Mouse (Mus musculus) MEL-GATA-1-ER (cell line): ENCODE results near the gene Pimreg.

ENCODE experiments used
- DNase-seq: peaks from one replicate; pipeline ENCODE4 v3.0.0-alpha.2; 2012; ENCODE audit warnings: low read depth; ENCODE audit errors: extremely low read depth

The Pimreg gene

DNA sequence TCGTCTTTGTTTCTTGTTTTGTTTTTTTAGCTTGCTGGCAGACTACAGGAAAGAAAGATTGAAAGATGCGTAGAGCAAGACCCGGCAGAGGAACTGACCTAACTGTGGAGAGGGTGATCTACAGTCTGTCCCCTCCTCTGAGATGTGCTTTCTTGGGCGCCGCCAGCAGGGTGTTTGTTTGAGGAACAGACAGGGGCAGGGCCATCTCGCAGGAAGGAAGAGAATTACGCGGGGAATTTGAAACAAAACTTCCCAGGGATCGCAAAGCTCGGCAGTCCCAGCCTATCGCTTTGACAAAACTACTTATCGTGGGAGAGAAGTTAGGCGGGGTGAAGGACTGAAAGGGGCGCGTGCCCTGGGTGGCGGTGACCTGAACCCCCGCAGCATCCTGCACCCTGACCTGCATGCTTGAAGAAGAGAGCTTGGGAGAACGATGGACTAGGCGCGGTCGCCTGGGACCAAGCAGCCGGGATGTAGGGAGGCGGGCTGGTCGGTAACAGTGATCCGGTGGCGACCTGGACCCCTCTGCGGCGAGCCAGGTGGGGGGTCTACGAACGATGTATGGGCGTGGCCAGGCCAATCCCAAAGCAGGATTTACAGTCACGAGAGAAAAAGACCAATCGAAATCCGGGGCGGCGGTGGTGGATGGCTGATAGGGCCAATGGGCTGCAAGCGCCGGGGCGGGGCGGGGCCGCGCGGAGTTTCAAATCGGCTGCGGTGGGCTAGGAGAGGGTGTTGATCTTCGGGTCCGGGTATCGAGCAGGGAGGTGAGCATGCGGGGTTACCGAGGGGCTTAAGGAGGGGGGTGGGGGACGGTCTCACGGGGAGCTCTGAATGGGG lies at the start of gene Pimreg:
Gene Pimreg, plus strand, starts transcription at position 265 of the 840 bp plus-strand sequence.
- peak; percentile 86 for DNase-seq

DNA sequence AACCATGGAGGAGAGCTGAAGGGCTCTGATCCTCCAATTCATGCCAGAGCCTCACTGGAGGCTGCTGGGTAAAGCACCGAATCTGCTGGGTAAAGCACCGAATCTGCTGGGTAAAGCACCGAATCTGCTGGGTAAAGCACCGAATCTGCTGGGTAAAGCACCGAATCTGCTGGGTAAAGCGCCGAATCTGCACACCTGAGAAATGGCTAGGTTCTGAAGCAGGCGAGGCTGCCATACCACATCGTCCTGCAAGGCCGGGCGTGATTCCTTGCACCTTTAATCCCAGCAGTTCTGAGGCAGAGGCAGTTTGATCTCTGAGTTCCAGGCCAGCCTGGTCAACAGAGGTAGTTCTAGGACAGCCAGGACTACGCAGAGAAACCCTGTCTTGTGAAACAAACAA lies 49.4 kb upstream of the Pimreg start:
- no peak for DNase-seq

DNA sequence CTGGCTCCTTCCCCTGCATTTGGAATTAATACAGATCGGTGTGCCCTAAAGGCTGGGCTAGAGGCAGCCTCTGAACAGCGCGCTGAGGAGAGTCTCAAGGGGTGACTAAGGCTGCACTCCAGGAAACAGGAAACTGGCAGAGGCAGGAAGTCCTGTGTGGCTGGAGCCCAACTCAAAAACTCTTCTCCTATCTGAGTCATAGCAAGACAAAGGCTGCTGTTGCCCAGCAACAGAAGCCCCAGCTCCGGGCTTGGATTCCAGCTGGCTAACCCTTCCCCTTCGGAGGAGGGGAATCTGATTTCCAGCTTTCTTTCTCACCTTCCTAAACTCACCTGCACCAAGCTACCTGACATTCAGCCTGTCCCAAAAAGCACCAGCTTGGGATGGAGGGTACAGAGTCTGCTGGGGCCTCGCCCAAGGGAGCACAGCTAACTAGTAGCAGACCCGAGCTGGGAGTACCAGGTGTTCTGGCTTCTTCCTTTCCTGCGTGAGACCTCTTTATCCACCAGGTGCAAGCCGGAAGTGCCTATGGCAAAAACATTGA lies 45.8 kb upstream of the Pimreg start:
- no peak for DNase-seq

DNA sequence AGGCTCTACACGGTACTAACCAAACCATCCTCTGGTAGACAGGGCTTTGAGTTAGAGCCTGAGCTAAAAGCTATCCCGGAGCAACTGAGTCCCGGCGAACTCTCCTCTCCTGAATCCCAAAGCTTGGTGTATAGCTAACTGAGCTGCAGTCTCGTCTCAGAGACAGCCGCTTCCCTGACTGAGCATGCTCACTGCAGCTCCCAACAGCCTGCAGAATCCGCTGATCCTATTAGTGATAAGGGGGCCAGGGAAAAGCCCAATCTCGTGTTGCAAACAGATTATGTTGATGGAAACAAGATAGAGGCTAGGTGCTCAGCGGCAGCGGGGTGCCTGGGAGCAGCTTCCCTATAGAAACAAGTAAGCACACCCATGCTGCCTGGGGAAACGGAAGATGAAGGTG lies 45.0 kb upstream of the Pimreg start:
- no peak for DNase-seq

DNA sequence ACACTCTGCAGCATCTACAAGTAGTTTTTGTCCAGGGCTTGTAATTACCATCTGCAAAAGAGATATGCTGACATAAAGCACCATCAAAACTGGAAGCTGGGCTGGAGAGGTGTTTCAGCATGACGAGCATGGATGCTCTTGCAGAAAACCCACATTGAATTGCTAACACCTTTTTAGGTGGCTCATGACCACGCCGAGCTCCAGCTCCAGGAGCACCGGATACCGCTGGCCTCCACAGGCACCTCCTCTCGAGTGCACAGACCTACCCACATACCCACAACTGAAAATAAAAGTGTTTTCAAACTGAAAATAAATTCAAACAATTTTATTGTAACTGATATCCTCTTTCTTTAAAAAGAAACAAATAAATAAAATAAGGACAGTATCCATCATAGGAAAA lies 41.6 kb upstream of the Pimreg start:
- no peak for DNase-seq

DNA sequence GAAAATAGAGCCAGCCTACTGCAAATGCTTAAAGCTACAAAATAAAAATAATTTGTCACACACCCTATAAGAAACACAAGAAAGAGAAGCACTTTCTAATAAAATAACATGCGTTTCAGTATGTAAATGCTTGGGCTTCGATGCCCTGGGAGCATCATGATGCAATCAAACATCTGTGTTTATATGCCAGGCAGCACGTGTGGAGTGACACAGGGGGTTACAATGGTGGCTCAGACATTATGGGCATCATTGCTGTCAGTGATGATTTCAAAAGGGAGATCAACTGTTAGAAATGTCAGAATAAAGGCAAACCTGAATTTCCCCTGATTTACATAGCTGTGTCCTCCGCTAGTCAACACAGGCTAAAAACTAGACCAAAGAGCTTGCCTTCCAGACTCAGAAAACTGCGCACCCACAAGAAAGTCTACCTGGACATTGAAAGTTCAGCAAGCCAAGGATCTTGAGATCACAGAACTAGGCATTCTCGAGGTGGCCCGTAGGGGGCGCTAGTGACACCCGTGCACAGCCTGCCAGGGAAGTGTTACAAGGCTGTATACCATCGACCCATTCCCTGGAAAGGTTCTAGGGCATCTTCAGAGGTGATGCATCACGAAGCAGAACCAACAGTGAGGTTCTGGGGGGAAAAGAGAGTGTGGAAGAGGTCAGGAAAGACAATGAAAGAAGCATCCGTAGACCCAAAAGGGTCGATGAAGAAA lies 39.5 kb upstream of the Pimreg start:
- no peak for DNase-seq

DNA sequence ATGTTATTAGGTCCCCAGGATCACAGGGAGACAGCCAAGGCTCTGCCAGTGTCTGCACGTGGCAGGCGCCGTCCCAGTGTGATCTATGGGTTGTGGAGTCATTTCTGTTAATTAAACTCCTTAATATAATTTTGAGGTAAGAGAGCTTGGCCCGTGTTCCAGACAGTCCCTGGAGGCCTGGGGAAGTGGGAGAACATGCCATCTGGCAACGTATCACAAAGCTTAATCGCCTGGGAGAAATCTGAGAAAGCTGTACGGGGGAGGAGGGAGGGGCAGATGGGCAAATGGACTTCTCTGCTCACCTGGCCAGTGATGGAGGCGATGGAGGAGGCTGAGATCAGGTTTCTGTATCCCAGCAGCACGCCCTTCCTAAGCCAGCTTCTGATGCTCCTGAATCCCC lies 38.7 kb upstream of the Pimreg start:
- DNase-seq = no peak

DNA sequence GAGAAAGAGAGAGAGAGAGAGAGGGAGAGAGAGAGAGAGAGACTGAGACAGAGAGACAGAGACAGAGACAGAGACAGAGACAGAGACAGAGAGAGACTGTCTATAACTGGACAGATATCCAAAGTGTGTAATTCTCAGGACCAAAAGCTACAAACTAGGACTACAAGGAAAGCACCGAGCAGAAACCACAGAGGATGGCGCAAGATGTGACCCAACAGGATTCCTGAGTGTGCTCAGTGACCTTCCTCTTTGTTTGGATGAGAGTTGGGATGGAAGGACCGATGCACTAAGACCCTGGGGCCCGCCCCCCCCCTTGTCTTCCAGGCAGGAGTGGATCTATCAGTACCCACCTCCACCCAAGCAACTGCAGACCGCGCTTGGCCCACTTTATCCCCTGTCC lies 36.3 kb upstream of the Pimreg start:
- DNase-seq = no peak

DNA sequence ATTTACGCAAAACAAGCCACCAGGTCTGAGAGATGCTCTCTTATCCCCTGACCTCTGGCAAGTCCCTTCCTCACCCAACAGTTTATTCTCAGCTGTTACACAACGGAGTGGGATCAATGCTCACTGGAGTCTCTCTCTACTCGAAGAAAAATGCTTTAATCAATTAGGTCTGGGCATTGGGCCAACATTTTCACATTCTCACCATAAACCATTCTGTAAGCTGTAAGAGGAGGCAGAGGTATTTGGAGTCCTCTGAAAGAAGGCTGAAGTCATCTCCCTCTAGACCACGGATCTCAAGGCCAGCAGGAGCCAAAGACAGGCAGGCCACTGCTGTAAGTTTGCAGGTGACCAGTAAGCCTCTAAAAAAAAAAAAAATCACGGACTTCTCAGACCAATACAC lies 31.5 kb upstream of the Pimreg start:
- DNase-seq = no peak

DNA sequence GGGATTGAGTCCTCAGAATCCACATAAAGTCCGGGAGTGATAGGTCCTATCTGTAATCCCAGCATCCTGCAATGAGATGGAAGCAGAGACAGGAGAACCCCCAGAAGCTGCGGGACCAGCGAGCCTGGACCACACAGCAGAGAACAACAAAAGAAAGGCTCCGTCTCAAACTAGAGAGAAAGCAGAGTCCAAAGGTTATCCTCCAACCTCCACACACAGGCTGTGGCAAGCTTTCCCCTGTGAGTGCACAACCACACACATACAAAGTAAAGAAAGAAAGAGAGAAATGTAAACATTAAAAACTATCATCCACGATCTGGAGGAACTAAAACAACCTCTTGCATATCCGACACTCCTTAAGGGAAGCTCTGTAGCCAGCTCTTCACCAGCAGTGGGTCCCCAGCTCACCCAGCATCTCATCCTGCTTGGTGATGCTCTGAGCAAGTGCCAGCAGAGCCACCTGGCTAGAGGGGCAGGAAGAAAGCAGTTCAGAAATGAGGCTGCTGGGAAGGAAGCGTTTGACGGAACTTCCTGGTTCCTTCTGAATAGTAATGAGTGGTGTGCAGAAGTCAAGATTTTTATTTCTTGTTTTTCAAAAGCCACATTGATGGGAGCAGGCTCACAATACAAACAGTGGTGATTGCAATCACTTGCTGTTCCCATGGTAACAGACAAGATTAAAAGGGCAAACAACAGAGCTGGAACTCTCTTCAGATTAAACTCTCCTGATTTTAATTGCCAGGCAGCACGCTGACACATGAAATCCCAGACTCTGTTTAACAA lies 30.7 kb upstream of the Pimreg start:
- DNase-seq = no peak

DNA sequence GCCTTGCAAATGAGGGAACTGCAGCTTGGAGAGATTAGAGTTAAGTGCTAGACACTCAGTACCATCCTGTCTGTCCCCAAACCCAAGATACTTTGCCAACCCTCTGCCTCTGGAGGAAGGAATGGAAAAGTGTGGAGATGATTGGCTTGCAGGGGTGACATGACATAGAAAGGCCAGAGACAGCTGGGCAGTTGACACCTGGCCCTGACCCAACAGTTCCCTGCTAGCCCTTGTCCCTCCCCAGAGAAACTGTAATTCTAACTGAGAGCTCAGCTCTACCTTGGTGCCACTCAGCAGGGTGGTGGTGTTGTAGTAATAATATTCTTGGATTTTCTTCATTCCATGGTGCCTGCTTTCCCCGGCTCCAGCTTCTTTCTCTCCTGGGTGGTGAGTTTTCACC lies 29.9 kb upstream of the Pimreg start:
- DNase-seq = no peak

DNA sequence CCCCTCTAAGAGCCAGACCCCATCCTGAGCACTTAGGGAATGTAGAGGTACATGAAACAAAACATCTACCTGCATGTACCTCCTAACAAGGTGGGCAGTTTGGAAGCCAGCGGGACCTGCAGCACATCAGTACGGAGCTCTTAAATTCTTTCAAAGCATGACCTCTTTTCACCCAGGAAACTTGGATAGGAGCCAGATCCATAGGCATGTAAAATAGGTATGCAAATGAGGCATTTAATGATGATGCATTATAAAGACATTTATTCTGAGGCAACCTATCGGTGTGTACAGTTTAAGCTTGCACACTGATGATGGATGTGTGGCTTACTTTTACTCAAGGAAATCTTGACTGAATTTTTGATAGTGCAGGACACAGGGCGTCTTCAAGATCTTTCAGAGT lies 27.2 kb upstream of the Pimreg start:
- no peak for DNase-seq

DNA sequence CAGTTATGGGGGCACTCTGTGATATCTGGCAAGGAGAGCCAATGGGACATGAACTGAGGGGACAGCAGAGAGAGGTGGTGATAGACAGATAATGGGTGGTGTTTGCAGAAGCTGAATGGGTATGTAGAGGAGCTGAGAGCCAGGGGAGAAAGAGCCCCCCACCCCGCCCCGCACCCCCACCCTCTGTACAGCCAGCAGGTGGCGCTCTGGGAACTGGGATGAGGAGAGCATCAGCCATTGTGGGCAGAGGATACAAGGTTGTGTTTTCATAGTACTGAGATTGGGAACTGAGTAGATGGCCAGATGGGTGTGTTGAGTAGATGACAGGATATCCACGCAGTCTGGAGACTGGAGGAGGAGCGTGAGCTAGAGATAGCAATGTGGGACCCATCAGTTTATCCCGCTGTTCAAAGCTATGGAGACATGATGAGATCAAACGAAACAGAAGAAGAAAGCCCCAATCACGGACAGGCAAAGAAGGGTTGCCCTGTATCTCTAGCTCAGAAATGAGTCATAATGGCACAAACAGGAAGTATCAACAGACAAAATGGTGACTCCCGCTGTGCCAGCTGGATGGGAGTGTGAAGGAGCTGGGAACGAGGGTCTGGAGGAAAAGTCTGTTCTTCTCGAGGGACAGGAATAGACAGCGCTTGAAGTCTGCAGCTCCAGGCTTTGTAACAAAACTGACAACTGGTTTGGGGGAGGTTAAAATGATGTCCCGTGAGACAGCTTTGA lies 25.1 kb upstream of the Pimreg start:
- no peak for DNase-seq

DNA sequence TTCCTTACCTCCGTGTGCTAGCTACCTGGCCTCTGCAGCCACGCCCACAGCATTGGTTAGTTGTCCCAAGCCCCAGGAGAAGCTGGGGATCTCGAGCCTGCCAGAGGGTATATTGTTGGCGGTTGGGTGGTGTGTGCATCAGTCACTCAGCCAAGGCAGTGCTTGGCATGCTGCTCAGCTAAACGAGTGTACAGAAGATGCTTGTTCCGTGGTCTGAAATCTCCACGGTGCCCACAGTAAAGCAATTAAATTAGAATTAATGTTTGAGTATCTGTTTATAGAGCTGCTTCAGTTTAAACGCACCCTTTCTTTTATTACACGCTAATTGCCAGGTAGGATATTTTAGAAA lies 24.6 kb upstream of the Pimreg start:
- DNase-seq = no peak

DNA sequence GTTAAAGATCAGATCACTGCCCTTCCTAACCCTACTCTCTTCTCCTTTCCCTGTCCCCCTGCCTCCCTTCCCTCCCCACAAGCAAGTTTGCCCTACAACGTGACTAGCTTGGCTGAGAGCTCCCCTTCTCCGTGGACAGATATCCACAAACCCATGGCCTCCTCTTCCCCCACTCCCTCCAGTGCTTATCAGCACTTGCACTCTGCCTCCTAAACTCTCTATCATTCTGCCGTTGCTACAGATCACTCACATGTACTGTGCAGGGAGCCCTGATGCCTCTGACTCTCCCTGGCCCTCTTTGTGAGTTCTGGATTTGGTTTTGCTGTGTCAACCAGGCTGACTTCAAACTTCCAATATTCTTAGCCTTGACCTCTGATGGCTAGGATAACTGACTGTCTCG lies 20.8 kb upstream of the Pimreg start:
- no peak for DNase-seq

DNA sequence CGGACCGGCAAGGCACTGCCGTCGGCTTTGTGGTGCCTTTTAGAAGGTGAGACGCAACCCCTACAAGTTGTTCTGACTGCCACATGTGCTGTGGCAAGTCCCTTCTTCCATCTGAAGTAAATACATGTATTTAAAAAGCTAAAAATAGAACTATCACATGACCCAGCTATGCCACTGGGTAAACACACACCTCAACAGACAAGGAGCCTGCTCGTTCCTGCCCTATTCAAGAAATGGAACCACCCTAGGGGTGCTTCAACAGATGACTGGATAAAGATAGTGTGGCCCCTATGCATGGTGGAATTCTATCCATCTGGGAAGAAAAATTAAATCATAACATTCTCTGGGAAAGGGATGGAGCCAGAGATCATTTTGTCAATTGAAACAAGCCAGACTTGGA lies 19.0 kb upstream of the Pimreg start:
- DNase-seq = no peak

DNA sequence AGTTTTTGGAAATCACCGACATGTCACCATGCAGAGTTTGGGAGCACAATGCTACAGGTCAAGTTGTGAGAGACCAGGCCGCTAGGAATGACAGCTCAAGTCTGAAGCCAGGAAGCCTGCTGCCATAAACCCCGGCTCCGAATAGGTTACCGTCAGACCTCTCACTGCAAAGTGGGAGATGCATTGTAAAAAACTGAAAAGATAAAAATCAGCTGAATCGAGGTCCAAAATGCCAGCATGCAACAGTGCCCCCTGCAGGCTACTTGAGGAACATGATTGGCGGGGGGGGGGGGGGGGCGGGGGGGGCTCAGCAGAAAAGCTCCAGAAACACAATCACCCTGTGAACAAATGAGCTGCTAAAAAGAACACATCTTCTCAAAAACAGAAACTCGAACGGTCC lies 18.3 kb upstream of the Pimreg start:
- DNase-seq = no peak

DNA sequence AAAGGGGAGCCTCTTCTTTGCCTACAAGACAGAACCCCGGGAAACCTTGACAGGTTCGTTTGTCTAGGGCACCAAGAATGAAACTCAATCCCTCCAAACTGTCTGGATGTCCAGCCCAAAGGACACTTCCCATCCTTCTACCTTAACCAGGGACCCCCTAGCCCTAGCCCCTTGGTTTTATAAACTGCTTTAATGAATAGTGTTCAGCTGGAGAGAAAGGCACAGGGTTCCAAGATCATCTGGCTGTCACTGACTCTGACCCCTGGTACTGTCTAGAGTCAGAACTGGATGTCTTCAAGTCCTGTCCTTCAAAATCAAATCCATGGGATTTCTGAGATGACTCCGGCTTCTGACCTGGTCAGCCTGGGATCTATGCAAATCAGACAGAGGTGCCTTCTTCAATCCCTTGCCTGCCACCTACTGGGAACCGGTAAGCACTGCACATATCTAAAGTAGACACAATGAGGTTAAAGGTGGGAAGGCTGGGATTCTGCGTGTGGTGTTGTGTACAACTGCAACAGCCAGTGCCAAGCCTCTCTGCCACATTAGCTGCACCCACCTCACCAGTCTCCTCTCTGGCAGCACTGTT lies 17.5 kb upstream of the Pimreg start:
- peak; percentile 71 for DNase-seq

DNA sequence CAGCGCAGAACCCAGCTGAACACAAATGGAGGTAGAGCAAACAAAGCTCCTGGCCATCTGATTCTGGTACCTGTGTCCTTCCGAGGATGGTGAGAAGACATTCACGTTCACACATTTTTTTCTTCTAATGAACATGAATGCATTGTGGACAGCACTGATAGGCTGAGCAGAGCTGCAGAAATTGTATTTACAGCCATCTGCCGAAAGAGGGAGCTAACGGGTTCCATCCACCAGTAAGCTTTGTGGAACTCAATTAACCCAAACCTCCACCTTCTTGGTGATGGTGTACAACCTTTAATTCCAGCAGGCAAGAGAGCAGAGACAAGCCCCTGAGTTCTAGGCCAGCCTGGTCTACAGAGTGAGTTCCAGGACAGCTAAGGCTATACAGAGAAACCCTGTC lies 16.0 kb upstream of the Pimreg start:
- DNase-seq = peak; percentile 42

DNA sequence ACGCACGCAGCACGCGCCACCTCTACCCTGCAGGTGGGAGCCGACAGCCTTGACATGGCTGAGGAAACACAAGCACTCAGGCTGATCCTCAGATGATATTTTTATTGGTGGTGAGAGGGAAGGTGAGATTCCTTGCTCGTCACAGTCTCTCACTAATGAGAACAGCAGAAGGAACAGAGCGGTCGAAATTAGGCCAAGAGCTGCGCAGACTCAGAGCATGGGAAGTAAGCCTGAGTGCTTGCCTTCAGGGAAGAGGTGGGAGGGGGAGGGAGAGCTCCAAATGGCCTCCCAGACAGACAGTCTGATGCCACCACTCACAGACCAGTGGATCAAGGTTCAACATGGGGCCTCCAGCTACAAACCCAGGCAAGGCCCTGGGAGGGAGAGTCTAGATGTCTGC lies 15.3 kb upstream of the Pimreg start:
- DNase-seq = no peak

DNA sequence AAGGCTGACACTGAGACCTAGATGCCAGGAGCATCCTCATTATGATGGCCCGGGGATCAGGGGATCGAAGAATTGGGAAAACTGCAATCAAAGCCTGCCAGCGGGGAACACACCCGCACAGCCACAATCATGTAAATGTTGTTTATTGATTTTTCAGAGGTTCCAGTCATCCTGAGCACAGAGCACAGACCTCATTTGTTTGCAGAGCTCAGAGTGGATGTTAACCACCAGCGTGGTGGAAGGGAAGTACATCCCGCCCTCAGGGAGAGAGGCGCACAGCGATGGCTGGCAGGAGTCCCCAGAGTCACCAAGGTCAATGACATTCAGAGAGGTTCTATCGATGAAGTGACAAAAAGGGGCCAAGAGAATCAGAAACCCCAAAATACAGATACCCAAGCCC lies 14.0 kb upstream of the Pimreg start:
- DNase-seq = no peak
